Mouse (Mus musculus): ENCODE measurements around the gene R3hdm4. TPM values are rescaled to one million over a fixed set of nuclear protein-coding genes. Genes with fewer than 3 reads are reported as not detected.

The R3hdm4 gene
- total and polyA plus RNA-seq, 3 experiments = 10.5 to 59.4 (median 22.3) TPM

DNA sequence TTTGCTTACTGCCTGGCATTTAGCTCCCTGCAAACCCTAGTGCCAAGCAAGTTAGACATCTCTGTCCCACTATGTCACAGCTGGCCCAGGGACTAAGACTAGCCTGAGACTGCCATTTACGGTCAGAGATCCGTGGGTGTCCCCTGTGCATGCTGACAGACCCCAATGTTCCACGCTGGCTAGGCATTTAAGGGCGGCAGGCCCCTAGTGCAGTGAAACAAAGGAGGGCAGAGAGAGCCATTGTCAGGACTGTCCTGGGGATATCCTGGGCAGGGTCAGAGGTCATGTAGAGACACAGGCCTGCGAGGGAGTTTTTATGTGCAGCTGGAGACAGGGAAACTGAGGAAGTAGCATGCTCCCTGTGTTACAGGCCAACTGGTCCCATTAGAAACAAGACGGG lies 12.9 kb upstream of the R3hdm4 start:
- peak overlapping the region; percentile 76 for H3K27ac ChIP-seq (ENCODE audit: insufficient read depth, low read depth)
- peak overlapping the region; percentile 22; the same call in 1 of the 2 replicates for H3K9ac ChIP-seq (ENCODE audit: insufficient read depth, low read depth)
- no peak for DNase-seq (ENCODE audit: extremely low read depth)
- dilution Hi-C loops (cut with MboI; ENCODE audit: extremely low pct_ligation_motif_present, extremely low pct_unique_long_range_greater_than_20kb, low sequenced_read_pairs) (no loop called here), in situ Hi-C loops (cut with MboI; ENCODE audit: low pct_ligation_motif_present, low pct_unique_long_range_greater_than_20kb, low sequenced_read_pairs) (no loop called here)
- no peaks in the 10 kb centered on the region for H3K27me3 ChIP-seq (replicated peaks)
- H3K4me3 ChIP-seq (replicated peaks in 1 of 3; ENCODE audit: low read depth in 2 of 3, low read length in 2 of 3, poor library complexity in 1 of 3) = peak overlapping the region; percentile 7 to 72 (median 16)
- peaks cover 100% of the 10 kb centered on the region for H3K79me2 ChIP-seq (replicated peaks; ENCODE audit: control insufficient read depth, extremely low read depth, insufficient read depth, poor library complexity, severe bottlenecking)
- H3K4me2 ChIP-seq (ENCODE audit: insufficient read depth, low read depth, poor library complexity, severe bottlenecking) = peak overlapping the region; percentile 78; the same call in 1 of the 2 replicates
- H3K4me1 ChIP-seq (ENCODE audit: control insufficient read depth in 1 of 2, insufficient read depth in 2 of 2) = peaks cover 59 to 95% of the 10 kb centered on the region in 2 experiments
- TF ChIP-seq SIN3A (IDR thresholded peaks at IDR 0.05; ENCODE audit: low read length) = 0 out of 2 replicates have a peak, but pooled peaks have one; percentile 40
- TF ChIP-seq SMC3 (IDR thresholded peaks at IDR 0.05; ENCODE audit: low read depth, low read length) = no peak
- no peak for TF ChIP-seq POLR2AphosphoS2 (IDR thresholded peaks at IDR 0.05; ENCODE audit: low read depth, low read length)
- peaks cover 70 to 90% of the 10 kb centered on the region in 2 experiments for H3K36me3 ChIP-seq (replicated peaks in 1 of 2; ENCODE audit: control insufficient read depth in 1 of 2, insufficient read depth in 1 of 2, low read length in 1 of 2)
- no peaks in the 10 kb centered on the region for H3K9me3 ChIP-seq (replicated peaks; ENCODE audit: low read length)

DNA sequence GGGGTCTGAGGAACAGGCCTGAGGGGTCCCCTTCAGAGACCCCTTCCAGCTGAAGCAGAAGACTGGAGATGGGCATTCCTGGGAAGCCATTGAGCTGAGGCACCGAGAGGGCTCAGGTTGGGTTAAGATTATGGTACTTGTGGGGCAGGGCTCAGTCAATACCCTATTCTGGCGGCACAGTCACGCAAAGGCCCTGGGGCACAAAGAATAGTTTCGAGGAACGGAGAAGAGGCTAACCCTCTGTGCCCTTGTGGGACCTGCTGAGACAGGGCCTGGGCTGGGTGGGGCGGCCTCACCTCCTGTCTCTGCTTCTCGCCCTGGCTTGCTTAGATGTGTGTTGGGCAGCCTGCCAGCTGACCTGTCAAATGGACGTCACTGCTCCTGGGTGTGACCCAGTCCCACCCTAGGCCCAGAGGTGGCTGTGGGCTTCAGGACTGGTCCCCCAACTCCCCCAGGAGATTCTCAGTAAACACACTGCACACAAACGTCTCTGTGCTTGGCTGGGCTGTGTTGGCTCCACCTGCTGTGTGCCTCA lies 12.2 kb upstream of the R3hdm4 start:
- TF ChIP-seq POLR2AphosphoS2 (IDR thresholded peaks at IDR 0.05; ENCODE audit: low read depth, low read length) = no peak
- 0 out of 2 replicates have a peak, but pooled peaks have one; percentile 27 for TF ChIP-seq UBTF (IDR thresholded peaks at IDR 0.05; ENCODE audit: low read depth, low read length)
- no peak for TF ChIP-seq PAX5 (IDR thresholded peaks at IDR 0.05; ENCODE audit: low read length)
- Histone ChIP-seq H3K4me2 (ENCODE audit: insufficient read depth, low read depth, poor library complexity, severe bottlenecking) (peak overlapping the region; percentile 78), H3K36me3 (replicated peaks in 1 of 2; ENCODE audit: control insufficient read depth in 1 of 2, insufficient read depth in 1 of 2, low read length in 1 of 2) (peaks cover 68 to 85% of the 10 kb centered on the region in 2 experiments), H3K27ac (ENCODE audit: insufficient read depth, low read depth) (peak overlapping the region; percentile 76), H3K4me3 (replicated peaks in 1 of 3; ENCODE audit: low read depth in 2 of 3, low read length in 2 of 3, poor library complexity in 1 of 3) (peak overlapping the region; percentile 18 to 96 (median 72)), H3K9me3 (replicated peaks; ENCODE audit: low read length) (no peaks in the 10 kb centered on the region), H3K79me2 (replicated peaks; ENCODE audit: control insufficient read depth, extremely low read depth, insufficient read depth, poor library complexity, severe bottlenecking) (peaks cover 100% of the 10 kb centered on the region), H3K27me3 (replicated peaks) (no peaks in the 10 kb centered on the region), H3K9ac (ENCODE audit: insufficient read depth, low read depth) (peak overlapping the region; percentile 22), H3K4me1 (ENCODE audit: control insufficient read depth in 1 of 2, insufficient read depth in 2 of 2) (peaks cover 53 to 89% of the 10 kb centered on the region in 2 experiments)
- in situ Hi-C loops (cut with MboI; ENCODE audit: low pct_ligation_motif_present, low pct_unique_long_range_greater_than_20kb, low sequenced_read_pairs) (no loop called here), dilution Hi-C loops (cut with MboI; ENCODE audit: extremely low pct_ligation_motif_present, extremely low pct_unique_long_range_greater_than_20kb, low sequenced_read_pairs) (no loop called here)
- DNase-seq (ENCODE audit: extremely low read depth) = no peak

DNA sequence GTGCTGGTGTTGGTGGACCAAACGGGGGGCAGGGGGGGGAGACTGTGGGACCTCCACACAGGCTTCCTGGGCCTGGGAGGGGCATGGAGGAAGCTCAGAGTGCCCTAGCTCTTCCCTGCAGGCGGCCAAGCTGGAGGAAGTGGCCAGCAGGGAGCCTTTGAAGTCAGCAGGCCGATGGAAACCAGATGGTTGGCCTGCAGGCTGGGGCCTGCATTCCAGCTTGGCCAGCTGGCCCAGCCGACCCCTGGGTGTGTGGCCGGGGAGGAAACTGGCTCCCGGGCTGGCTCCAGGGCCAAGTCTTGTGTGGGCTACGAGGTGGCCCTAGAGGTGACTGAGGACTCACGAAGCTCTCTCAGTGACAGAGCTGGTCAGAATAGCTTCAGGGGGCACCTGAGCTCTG lies 11.7 kb upstream of the R3hdm4 start:
- H3K27me3 ChIP-seq (replicated peaks) = no peaks in the 10 kb centered on the region
- peaks cover 48 to 84% of the 10 kb centered on the region in 2 experiments for H3K4me1 ChIP-seq (ENCODE audit: control insufficient read depth in 1 of 2, insufficient read depth in 2 of 2)
- peak overlapping the region; percentile 72 to 96 (median 91) for H3K4me3 ChIP-seq (replicated peaks in 1 of 3; ENCODE audit: low read depth in 2 of 3, low read length in 2 of 3, poor library complexity in 1 of 3)
- peaks cover 100% of the 10 kb centered on the region for H3K79me2 ChIP-seq (replicated peaks; ENCODE audit: control insufficient read depth, extremely low read depth, insufficient read depth, poor library complexity, severe bottlenecking)
- H3K27ac ChIP-seq (ENCODE audit: insufficient read depth, low read depth) = peak overlapping the region; percentile 76
- no peaks in the 10 kb centered on the region for H3K9me3 ChIP-seq (replicated peaks; ENCODE audit: low read length)
- TF ChIP-seq ETS1 (conservative IDR thresholded peaks at IDR 0.05; ENCODE audit: low read depth, low read length) = no peak
- no peak for TF ChIP-seq NRF1 (IDR thresholded peaks at IDR 0.05; ENCODE audit: low read depth, low read length)
- TF ChIP-seq TCF12 (IDR thresholded peaks at IDR 0.05; ENCODE audit: low read depth, low read length) = peak; percentile 63; the same call in 1 of the 2 replicates
- TF ChIP-seq CTCF (conservative IDR thresholded peaks at IDR 0.05 in 1 of 2, IDR thresholded peaks at IDR 0.05 in 1 of 2; ENCODE audit: low read depth in 2 of 2, low read length in 2 of 2) = no peak
- TF ChIP-seq SMC3 (IDR thresholded peaks at IDR 0.05; ENCODE audit: low read depth, low read length) = no peak
- no peak for TF ChIP-seq ELF1 (IDR thresholded peaks at IDR 0.05; ENCODE audit: low read depth, low read length)
- TF ChIP-seq UBTF (IDR thresholded peaks at IDR 0.05; ENCODE audit: low read depth, low read length) = peak; percentile 1; the same call in 1 of the 2 replicates
- no peak for TF ChIP-seq MEF2A (IDR thresholded peaks at IDR 0.05; ENCODE audit: borderline replicate concordance, low read depth, low read length)
- TF ChIP-seq ZNF384 (IDR thresholded peaks at IDR 0.05; ENCODE audit: low read depth, low read length) = no peak
- TF ChIP-seq PAX5 (IDR thresholded peaks at IDR 0.05; ENCODE audit: low read length) = no peak
- 0 out of 2 replicates have a peak, but pooled peaks have one; percentile 0 for TF ChIP-seq SIN3A (IDR thresholded peaks at IDR 0.05; ENCODE audit: low read length)
- no peak for TF ChIP-seq CHD1 (IDR thresholded peaks at IDR 0.05; ENCODE audit: low read depth, low read length)
- no peak for TF ChIP-seq TBP (conservative IDR thresholded peaks at IDR 0.05; ENCODE audit: low read depth, low read length)
- TF ChIP-seq CHD2 (IDR thresholded peaks at IDR 0.05; ENCODE audit: low read length) = no peak
- TF ChIP-seq ZMIZ1 (IDR thresholded peaks at IDR 0.05; ENCODE audit: low read depth, low read length) = no peak
- no peak for TF ChIP-seq POLR2AphosphoS2 (IDR thresholded peaks at IDR 0.05; ENCODE audit: low read depth, low read length)
- no peak for TF ChIP-seq ZKSCAN1 (IDR thresholded peaks at IDR 0.05; ENCODE audit: borderline replicate concordance, low read depth, low read length)
- no peak for TF ChIP-seq MAZ (IDR thresholded peaks at IDR 0.05; ENCODE audit: low read depth, low read length)
- TF ChIP-seq MAFK (IDR thresholded peaks at IDR 0.05; ENCODE audit: insufficient replicate concordance, low read length) = no peak
- TF ChIP-seq IRF4 (IDR thresholded peaks at IDR 0.05; ENCODE audit: low read depth, low read length) = no peak
- no peak for TF ChIP-seq MAX (IDR thresholded peaks at IDR 0.05; ENCODE audit: low read length)
- no peak for TF ChIP-seq JUND (conservative IDR thresholded peaks at IDR 0.05; ENCODE audit: low read depth, low read length)
- TF ChIP-seq BHLHE40 (IDR thresholded peaks at IDR 0.05; ENCODE audit: low read depth, low read length) = no peak
- dilution Hi-C loops (cut with MboI; ENCODE audit: extremely low pct_ligation_motif_present, extremely low pct_unique_long_range_greater_than_20kb, low sequenced_read_pairs) (no loop called here), in situ Hi-C loops (cut with MboI; ENCODE audit: low pct_ligation_motif_present, low pct_unique_long_range_greater_than_20kb, low sequenced_read_pairs) (no loop called here)
- peaks cover 63 to 80% of the 10 kb centered on the region in 2 experiments for H3K36me3 ChIP-seq (replicated peaks in 1 of 2; ENCODE audit: control insufficient read depth in 1 of 2, insufficient read depth in 1 of 2, low read length in 1 of 2)
- H3K9ac ChIP-seq (ENCODE audit: insufficient read depth, low read depth) = peak overlapping the region; percentile 22
- DNase-seq (ENCODE audit: extremely low read depth) = no peak
- peak overlapping the region; percentile 78 for H3K4me2 ChIP-seq (ENCODE audit: insufficient read depth, low read depth, poor library complexity, severe bottlenecking)

All from CH12.LX (cell line).